Mouse (Mus musculus) kidney, adult 2 months (tissue): ENCODE data around the gene Olfr70.

Experiments used
- CTCF ChIP-seq: fragments of 200-500 bp; conservative IDR thresholded peaks from 2 replicates; pipeline ENCODE4 v1.5.1; 2011; ENCODE audit warnings: low read depth, mild to moderate bottlenecking, control low read depth, low read length, moderate library complexity, mixed read lengths; ENCODE audit not compliant: insufficient read depth, insufficient read length
- POLR2A ChIP-seq: fragments of 200-500 bp; IDR thresholded peaks from one replicate; pipeline ENCODE4 v1.6.1; 2011; ENCODE audit warnings: low read depth, low read length, control low read depth

GRCm38 (mm10) chr4:43695249-43695671 lies 5.3 kb downstream of the Olfr70 start:
- TF ChIP-seq CTCF = no peak
- TF ChIP-seq POLR2A = no peak
